Mouse (Mus musculus) embryonic facial prominence, embryonic 10.5 days (tissue): ENCODE measurements around the gene Rgr. TPM values are rescaled to one million over a fixed set of nuclear protein-coding genes. Genes with fewer than 3 reads are reported as not detected.

Experiments used
- DNase-seq: peaks from one replicate; pipeline ENCODE4 v3.0.0-alpha.2; 2017; ENCODE audit warnings: low spot score
- H3K27ac ChIP-seq: fragments of 300-500 bp; sonication (generic); replicated peaks from 2 replicates; pipeline ENCODE4 v1.5.1; 2016; ENCODE audit warnings: mild to moderate bottlenecking
- H3K27me3 ChIP-seq: fragments of 300-500 bp; sonication (generic); replicated peaks from 2 replicates; pipeline ENCODE4 v1.6.1; 2016; ENCODE audit warnings: low read depth, mild to moderate bottlenecking; ENCODE audit not compliant: poor library complexity, severe bottlenecking
- H3K36me3 ChIP-seq: fragments of 300-500 bp; sonication (generic); replicated peaks from 2 replicates; pipeline ENCODE4 v1.6.1; 2016; ENCODE audit warnings: mild to moderate bottlenecking, moderate library complexity
- H3K4me1 ChIP-seq: fragments of 300-500 bp; sonication (generic); 2 replicates; pipeline ENCODE4 v1.6.1; 2016
- H3K4me3 ChIP-seq: fragments of 300-500 bp; sonication (generic); 2 replicates; pipeline ENCODE4 v1.5.1; 2016; ENCODE audit warnings: mild to moderate bottlenecking, moderate library complexity
- H3K9me3 ChIP-seq: fragments of 300-500 bp; sonication (generic); 2 replicates; pipeline ENCODE4 v1.6.1; 2016; ENCODE audit warnings: mild to moderate bottlenecking
- WGBS: fragments of 180-500 bp; shearing (Covaris S2); methylation state at CpG from one replicate; pipeline ENCODE4 v1.1.7; 2016; 5-methylcytosine and 5-hydroxymethylcytosine counted together
- polyA plus RNA-seq: library from polyadenylated mRNA; unstranded; fragments of >200 nt; fragmentation: Nextera tagmentation; extraction: Ambion mirVana; gene quantifications from 2 replicates; pipeline ENCODE4 v1.2.1, GENCODE M21; 2016

The Rgr gene
- polyA plus RNA-seq, result not detected in 2 replicates

DNA sequence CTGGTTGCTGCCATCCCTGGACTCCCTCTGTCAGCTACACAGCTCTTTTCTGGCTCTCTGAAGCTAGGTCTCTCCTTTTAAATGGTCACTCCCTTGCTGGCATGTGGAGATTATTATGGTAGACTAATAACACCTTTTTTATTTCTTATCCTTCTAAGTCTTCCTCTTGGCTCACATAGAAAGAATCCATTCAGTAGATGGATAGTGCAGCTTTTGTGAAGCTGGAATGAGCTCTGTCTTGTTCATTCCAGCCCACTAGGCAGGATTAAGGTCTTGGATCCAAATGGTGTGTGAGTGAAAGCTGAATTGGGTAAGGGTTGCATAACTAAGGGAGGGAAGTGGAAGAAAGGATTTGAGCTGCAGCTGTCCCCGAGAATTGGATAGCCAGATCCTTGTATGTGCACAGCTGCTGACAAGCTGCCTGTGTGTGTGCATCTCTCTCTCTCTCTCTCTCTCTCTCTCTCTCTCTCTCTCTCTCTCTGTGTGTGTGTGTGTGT, at the start of gene Rgr:
TSS of gene Rgr (minus strand) at position 51 of the 497 bp plus-strand sequence.
- no peak for DNase-seq
- H3K27ac ChIP-seq, result no peak within 1 kb of the TSS
- no peak within 1 kb of the TSS for H3K4me3 ChIP-seq
- H3K36me3 ChIP-seq, result no peaks in the 10 kb centered on the region
- WGBS, result 64% methylated on average over 1 of the region's 1 CpGs
- H3K4me1 ChIP-seq, result no peaks in the 10 kb centered on the region
- H3K27me3 ChIP-seq, result no peaks in the 10 kb centered on the region
- no peaks in the 10 kb centered on the region for H3K9me3 ChIP-seq

DNA sequence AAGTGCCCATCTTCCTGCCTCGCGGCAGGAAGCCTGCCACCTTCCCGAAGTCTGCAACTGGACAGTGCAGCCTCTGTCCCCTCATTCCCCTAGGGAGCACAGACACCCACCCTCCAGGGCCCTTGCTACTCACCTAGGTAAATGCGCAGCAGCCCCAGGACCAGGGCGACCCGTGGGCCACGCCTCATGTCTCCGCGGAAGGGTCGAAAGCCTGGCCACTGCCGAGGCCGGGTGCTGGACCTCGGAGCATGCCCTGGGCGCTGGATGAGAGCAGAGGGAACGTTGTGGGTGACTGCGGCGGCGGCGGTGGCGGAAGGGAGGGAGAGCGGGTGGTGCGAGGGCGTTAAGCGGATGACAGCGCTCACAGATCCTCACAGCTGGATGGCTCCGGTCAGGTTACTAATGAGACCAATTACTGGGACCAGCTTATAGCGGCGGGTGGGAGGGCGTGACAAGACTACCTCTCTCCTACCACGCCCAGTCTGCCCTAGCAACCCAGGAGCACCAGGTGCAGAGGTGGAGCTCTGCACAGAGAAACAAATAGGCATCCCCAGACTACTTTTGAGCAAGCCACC, 49.3 kb upstream of the Rgr start, which contains the start of gene Cdhr1:
TSS of gene Cdhr1 (minus strand) at position 392 of the 575 bp plus-strand sequence.
- peak; percentile 64 for DNase-seq
- Histone ChIP-seq H3K4me3 (peak within 1 kb of the TSS; percentile 53), H3K4me1 (peaks cover 12% of the 10 kb centered on the region), H3K27ac (peak within 1 kb of the TSS; percentile 40; the same call in 1 of the 2 replicates), H3K36me3 (no peaks in the 10 kb centered on the region), H3K27me3 (peaks cover 47% of the 10 kb centered on the region), H3K9me3 (no peaks in the 10 kb centered on the region)
- WGBS, result under 1% methylated on average over 30 of the region's 30 CpGs

DNA sequence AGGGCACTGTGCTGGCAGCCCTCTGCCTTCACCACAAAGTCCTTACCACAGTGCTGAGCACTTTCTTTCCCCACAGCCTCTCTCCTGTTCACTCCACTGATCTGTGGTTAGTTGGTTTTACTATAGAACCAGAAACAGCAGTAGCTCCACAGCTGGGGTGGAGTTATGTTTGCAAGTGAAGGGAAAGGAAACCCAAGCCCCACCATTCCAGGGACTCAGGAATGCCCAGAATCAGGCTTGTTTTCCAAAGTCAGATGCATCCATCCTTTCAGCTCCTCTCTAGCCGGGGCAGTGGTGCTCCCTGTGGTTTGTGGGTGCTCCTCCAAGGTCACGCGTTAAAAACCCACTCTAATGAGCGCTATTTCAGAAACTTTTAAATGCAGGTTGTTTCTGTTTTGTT, 46.8 kb upstream of the Rgr start:
- Histone ChIP-seq H3K36me3 (no peaks in the 10 kb centered on the region), H3K9me3 (no peaks in the 10 kb centered on the region), H3K27ac (no peak overlapping the region), H3K4me1 (peaks cover 12% of the 10 kb centered on the region), H3K4me3 (no peak overlapping the region), H3K27me3 (peaks cover 47% of the 10 kb centered on the region)
- 90% methylated on average over 4 of the region's 4 CpGs for WGBS
- DNase-seq, result no peak

DNA sequence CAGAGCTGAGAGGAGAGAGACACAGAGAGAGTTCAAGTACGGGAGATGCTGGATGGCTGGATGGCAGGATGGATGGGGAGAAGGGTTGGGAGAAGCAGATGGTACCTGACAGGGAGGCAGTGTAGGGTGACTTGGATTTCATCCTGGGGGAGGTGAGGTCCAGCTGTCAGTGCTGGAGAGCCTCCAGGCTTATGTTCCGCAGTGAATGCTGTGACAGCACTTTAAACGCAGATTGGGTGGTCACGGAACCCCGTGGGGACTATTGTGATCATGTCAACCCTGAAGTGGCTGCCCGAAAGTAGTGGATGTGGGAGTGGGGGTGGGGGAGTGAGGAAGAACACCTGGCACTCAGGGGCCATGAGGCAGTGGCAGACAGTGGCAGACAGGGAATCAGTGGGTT, 45.7 kb upstream of the Rgr start:
- Histone ChIP-seq H3K4me3 (no peak overlapping the region), H3K9me3 (no peaks in the 10 kb centered on the region), H3K27ac (no peak overlapping the region), H3K4me1 (peaks cover 12% of the 10 kb centered on the region), H3K27me3 (peaks cover 41% of the 10 kb centered on the region), H3K36me3 (no peaks in the 10 kb centered on the region)
- WGBS, result 82% methylated on average over 6 of the region's 6 CpGs
- DNase-seq, result no peak

DNA sequence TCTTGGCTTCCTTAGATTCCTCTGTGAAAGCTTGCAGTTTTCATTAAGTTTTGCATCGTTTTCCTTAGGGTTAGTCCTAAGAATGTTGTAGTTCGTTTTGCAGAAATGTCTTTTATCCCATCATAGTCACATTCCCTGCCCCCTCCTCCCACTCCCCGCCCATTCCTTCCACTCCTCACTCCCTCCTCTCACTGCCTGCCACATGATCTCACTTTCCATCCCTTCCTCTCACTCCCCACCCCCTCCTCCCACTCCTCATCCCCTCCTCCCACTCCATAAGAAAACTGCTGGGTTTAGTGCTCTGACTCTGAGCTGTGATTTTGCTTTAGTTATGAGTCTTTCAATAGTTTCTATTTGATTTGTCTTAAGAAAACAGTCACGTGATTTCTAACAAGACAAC, 35.0 kb upstream of the Rgr start:
- DNase-seq, result no peak

DNA sequence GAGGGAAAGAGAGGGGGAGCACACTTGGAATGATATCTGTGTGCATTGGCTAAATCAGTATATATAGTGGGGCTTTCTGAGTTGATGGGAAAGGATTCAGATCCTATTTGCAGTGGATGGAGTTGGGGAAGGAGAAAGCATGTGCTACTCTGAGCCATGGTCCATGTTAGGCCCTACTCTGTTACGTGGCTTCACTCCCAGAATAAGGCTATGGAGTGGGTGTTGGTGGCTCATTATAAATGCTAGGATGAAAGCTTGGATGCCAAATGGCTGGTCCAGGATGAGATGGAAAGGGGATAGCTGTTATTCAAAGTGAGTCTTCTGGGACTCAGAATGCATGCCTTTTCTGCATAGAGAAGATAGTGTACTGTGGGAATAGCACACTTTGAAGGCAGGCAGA, 32.0 kb upstream of the Rgr start:
- H3K9me3 ChIP-seq, result no peaks in the 10 kb centered on the region
- H3K4me3 ChIP-seq, result no peak overlapping the region
- WGBS, result 80% methylated on average over 1 of the region's 1 CpGs
- H3K4me1 ChIP-seq, result no peaks in the 10 kb centered on the region
- H3K36me3 ChIP-seq, result no peaks in the 10 kb centered on the region
- DNase-seq, result no peak
- H3K27ac ChIP-seq, result no peak overlapping the region
- H3K27me3 ChIP-seq, result no peaks in the 10 kb centered on the region

More for the DNA sequence above, 35.0 kb upstream of the Rgr start:
- Histone ChIP-seq H3K4me1 (no peaks in the 10 kb centered on the region), H3K27me3 (no peaks in the 10 kb centered on the region), H3K27ac (no peak overlapping the region), H3K36me3 (no peaks in the 10 kb centered on the region), H3K9me3 (no peaks in the 10 kb centered on the region), H3K4me3 (no peak overlapping the region)
- WGBS, result 50% methylated on average over 4 of the region's 4 CpGs

DNA sequence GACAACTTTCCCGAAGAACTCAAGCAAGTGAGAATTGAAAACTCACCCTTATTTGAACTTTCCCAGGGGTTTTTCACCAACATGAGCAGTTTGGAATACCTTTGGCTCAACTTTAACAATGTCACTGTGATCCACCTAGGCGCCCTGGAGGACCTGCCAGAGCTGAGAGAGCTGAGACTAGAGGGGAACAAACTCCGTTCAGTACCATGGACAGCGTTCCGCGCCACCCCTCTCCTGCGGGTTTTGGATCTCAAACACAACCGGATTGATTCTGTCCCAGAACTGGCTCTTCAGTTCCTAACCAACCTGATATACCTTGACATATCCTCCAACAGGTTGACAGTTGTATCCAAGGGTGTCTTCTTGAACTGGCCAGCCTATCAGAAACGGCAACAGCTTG, 19.8 kb upstream of the Rgr start:
- 18% methylated on average over 9 of the region's 9 CpGs for WGBS
- Histone ChIP-seq H3K9me3 (no peaks in the 10 kb centered on the region), H3K27ac (no peak overlapping the region), H3K36me3 (no peaks in the 10 kb centered on the region), H3K4me1 (no peaks in the 10 kb centered on the region), H3K4me3 (no peak overlapping the region), H3K27me3 (no peaks in the 10 kb centered on the region)
- peak; percentile 78 for DNase-seq

DNA sequence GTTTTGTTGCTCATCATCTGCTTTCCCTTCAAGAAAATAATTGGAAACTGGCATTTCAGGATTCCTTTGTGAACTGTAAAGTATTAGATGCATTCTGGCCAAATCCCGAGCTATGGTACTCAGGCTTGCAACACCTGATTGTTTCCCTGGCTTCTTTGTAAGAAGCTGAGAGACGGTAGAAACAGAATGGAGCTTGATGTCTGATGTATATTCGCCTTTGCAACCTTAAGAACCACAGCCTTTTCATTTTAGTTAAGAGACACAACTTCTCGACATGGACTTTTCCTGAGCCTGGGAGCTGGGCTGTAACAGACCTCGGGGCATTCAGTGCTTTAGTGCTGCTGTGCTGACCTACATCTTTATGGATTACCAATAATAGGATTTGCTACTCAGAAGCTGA, 18.9 kb upstream of the Rgr start, which contains the start of gene Lrit2:
TSS of gene Lrit2 (plus strand) at position 301 of the 400 bp plus-strand sequence.
- Histone ChIP-seq H3K4me3 (no peak within 1 kb of the TSS), H3K36me3 (no peaks in the 10 kb centered on the region), H3K4me1 (no peaks in the 10 kb centered on the region), H3K27ac (no peak within 1 kb of the TSS), H3K9me3 (no peaks in the 10 kb centered on the region), H3K27me3 (no peaks in the 10 kb centered on the region)
- DNase-seq, result no peak
- 80% methylated on average over 5 of the region's 5 CpGs for WGBS

DNA sequence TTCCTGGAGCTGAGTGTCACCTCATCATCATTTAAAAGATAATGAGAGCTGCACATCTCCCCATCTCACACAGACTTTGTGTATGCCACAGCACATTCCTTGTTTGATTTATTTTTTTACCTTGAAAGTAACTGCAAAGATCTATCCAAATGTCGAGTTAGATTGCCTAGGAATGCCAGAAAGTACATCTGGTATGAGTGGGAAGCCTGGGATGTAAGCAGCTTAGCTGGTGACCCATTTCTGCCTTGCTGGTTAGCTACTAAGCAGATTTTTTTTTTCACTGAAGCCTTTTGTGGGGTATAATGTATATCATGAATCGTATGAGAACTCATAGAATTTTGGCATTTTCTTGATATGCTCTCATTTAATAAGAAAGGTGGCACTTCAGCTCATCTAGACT, 17.9 kb upstream of the Rgr start:
- H3K4me1 ChIP-seq, result no peaks in the 10 kb centered on the region
- no peaks in the 10 kb centered on the region for H3K36me3 ChIP-seq
- WGBS, result 65% methylated on average over 2 of the region's 2 CpGs

DNA sequence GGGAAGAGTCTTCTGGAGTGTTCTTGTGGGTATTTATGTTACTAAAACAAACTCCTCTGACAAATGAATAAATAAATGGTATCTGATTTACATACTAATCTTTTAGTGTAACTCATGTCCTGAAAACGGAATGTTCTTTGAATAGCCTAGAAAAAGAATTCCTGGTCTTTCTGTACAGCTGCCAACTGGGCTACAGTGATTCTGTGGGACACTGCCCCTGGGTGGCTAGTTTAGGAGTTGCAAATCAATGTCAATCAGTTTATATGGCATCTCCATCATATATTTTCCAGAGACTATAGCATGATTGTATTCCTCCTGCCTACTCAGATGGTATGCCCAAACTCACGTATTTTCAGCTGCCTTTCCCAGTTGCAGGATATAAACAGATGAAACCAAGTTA, 16.1 kb upstream of the Rgr start:
- Histone ChIP-seq H3K27me3 (no peaks in the 10 kb centered on the region), H3K4me1 (no peaks in the 10 kb centered on the region), H3K27ac (no peak overlapping the region), H3K4me3 (no peak overlapping the region), H3K9me3 (no peaks in the 10 kb centered on the region), H3K36me3 (no peaks in the 10 kb centered on the region)
- WGBS, result 63% methylated on average over 2 of the region's 2 CpGs
- no peak for DNase-seq

More for the DNA sequence above, 17.9 kb upstream of the Rgr start:
- Histone ChIP-seq H3K27me3 (no peaks in the 10 kb centered on the region), H3K9me3 (no peaks in the 10 kb centered on the region), H3K27ac (no peak overlapping the region), H3K4me3 (no peak overlapping the region)
- no peak for DNase-seq

DNA sequence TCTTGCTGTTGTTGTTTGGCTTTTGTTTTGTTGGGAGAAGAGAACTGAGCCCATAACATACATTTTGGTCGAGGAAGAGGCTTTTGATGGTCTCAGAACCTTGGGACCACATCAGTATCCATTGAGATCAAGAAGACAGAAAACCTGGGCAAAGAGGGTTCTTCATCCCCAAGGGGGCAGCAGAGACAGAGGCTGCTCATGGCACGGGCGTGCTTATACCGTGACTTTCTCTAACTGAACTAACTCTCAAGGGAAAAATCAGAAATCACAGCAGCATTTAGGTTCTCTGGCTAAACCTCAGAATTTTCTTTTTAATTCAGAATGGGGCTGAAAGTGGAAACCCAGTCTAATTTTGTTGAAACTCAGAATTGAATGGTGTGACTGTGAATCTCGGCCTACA, 14.3 kb downstream of the Rgr start:
- DNase-seq, result no peak
- Histone ChIP-seq H3K27ac (no peak overlapping the region), H3K36me3 (no peaks in the 10 kb centered on the region), H3K4me3 (no peak overlapping the region), H3K9me3 (no peaks in the 10 kb centered on the region), H3K4me1 (no peaks in the 10 kb centered on the region), H3K27me3 (no peaks in the 10 kb centered on the region)
- 59% methylated on average over 5 of the region's 5 CpGs for WGBS

DNA sequence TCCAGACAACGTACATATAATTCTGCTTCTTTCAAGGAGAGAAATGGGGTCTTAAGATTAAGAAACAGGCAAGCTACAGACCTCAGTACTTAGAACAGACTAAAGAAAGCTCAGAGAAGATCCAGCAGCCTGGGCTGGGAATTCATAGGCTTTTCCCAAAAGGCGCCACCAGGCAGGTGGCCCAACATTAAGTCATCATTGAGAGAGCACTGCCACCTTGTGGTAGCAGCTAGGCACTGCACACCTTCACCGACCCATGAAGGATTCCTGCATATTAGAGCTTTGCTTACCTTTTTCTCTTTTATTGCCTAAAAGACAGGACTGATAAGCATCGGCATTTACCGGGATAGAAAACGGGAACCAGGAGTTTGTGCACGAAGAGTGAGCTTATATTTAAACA, 15.5 kb downstream of the Rgr start:
- Histone ChIP-seq H3K27ac (no peak overlapping the region), H3K4me1 (no peaks in the 10 kb centered on the region), H3K27me3 (no peaks in the 10 kb centered on the region), H3K9me3 (no peaks in the 10 kb centered on the region), H3K4me3 (no peak overlapping the region), H3K36me3 (no peaks in the 10 kb centered on the region)
- 20% methylated on average over 7 of the region's 7 CpGs for WGBS
- peak; percentile 68 for DNase-seq

DNA sequence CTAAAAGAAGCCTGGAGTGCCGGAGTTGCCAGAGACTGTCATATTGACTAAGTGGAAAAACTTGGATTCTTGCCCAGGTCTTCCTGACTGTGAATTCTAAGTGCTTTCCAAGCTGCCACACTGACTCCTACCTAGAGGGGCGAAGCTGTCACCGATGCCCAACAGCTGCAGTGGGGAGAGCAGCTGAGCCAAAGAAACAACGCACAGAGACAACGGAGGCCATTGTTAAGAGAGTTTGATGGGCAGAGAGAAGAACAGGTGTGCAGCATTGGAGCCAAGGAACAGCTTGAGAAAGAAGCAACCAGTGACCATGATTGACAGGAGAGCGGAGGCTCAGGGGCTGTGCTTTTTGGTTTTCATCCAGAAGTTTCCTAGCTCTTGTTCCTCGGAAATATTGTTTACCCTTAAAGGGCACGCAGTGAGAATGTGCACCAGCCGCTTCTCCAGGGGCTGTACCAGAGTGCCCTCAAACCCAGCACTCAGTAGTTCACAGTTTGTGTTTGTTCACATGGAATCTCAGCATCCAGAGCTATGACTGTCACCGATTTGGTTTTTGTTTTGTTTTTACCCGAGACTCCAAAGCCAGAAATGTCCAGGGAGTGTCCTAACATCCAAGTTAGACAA, 16.2 kb downstream of the Rgr start:
- no peak overlapping the region for H3K27ac ChIP-seq
- H3K36me3 ChIP-seq, result no peaks in the 10 kb centered on the region
- H3K4me3 ChIP-seq, result no peak overlapping the region
- no peaks in the 10 kb centered on the region for H3K27me3 ChIP-seq
- no peaks in the 10 kb centered on the region for H3K4me1 ChIP-seq
- H3K9me3 ChIP-seq, result no peaks in the 10 kb centered on the region
- 84% methylated on average over 11 of the region's 11 CpGs for WGBS
- DNase-seq, result no peak
